Mouse (Mus musculus) liver, embryonic 12.5 days (tissue): ENCODE measurements at regions not wholly inside any gene's neighbourhood (a gene's known extent, or its start where the extent isn't known, plus 50 kb on each side); places are given as distances from the start of the nearest gene placed in this dataset.

Experiments used
- ATAC-seq: fragments of 200-750 bp; cut with Nextera tagmentation; 2 replicates; pipeline ENCODE4 v1.8.0; 2017; ENCODE audit warnings: moderate number of reproducible peaks, mild to moderate bottlenecking, moderate library complexity
- H3K27ac ChIP-seq: fragments of 300-500 bp; sonication (generic); 2 replicates; pipeline ENCODE4 v1.5.1; 2016; ENCODE audit warnings: mild to moderate bottlenecking
- H3K27me3 ChIP-seq: fragments of 300-500 bp; sonication (generic); replicated peaks from 2 replicates; pipeline ENCODE4 v1.6.1; 2016; ENCODE audit warnings: mild to moderate bottlenecking, moderate library complexity
- H3K36me3 ChIP-seq: fragments of 300-500 bp; sonication (generic); 2 replicates; pipeline ENCODE4 v1.6.1; 2016; ENCODE audit warnings: mild to moderate bottlenecking, moderate library complexity
- H3K4me1 ChIP-seq: fragments of 300-500 bp; sonication (generic); 2 replicates; pipeline ENCODE4 v1.6.1; 2016
- H3K4me2 ChIP-seq: fragments of 300-500 bp; sonication (generic); 2 replicates; pipeline ENCODE4 v1.6.1; 2016; ENCODE audit warnings: mild to moderate bottlenecking, moderate library complexity
- H3K4me3 ChIP-seq: fragments of 300-500 bp; sonication (generic); 2 replicates; pipeline ENCODE4 v1.5.1; 2016; ENCODE audit warnings: mild to moderate bottlenecking, moderate library complexity
- H3K9ac ChIP-seq: fragments of 300-500 bp; sonication (generic); 2 replicates; pipeline ENCODE4 v1.6.1; 2016; ENCODE audit warnings: mild to moderate bottlenecking, moderate library complexity
- H3K9me3 ChIP-seq: fragments of 300-500 bp; sonication (generic); replicated peaks from 2 replicates; pipeline ENCODE4 v1.6.1; 2016; ENCODE audit warnings: mild to moderate bottlenecking, moderate library complexity
- WGBS: fragments of 180-500 bp; shearing (Covaris S2); methylation state at CpG from one replicate; pipeline ENCODE4 v1.1.7; 2016; ENCODE audit not compliant: insufficient replicate concordance; 5-methylcytosine and 5-hydroxymethylcytosine counted together

- WGBS: 53% methylated on average over 6 of the region's 6 CpGs
- H3K9ac ChIP-seq: no peak overlapping the region
- ATAC-seq: no peak
- no peaks in the 10 kb centered on the region for H3K9me3 ChIP-seq
- H3K4me1 ChIP-seq: peaks cover 6% of the 10 kb centered on the region; the same call in 1 of the 2 replicates
- no peak overlapping the region for H3K4me3 ChIP-seq
- H3K27ac ChIP-seq: no peak overlapping the region
- no peak overlapping the region for H3K4me2 ChIP-seq
- no peaks in the 10 kb centered on the region for H3K36me3 ChIP-seq
- H3K27me3 ChIP-seq: 0 out of 2 replicates have a peak, but pooled peaks cover 4% of the 10 kb centered on the region
Measured at GRCm38 (mm10) chr3:149112878-149113277, 122.5 kb upstream of the Adgrl2 start.

GRCm38 (mm10) chr3:149111529-149112439 is 121.4 kb upstream of the Adgrl2 start:
- no peak overlapping the region for H3K9ac ChIP-seq
- ATAC-seq: 0 out of 2 replicates have a peak, but pooled peaks have one; percentile 13
- H3K4me3 ChIP-seq: no peak overlapping the region
- H3K4me2 ChIP-seq: no peak overlapping the region
- no peaks in the 10 kb centered on the region for H3K9me3 ChIP-seq
- H3K36me3 ChIP-seq: no peaks in the 10 kb centered on the region
- 0 out of 2 replicates have a peak, but pooled peaks cover 4% of the 10 kb centered on the region for H3K27me3 ChIP-seq
- no peak overlapping the region for H3K27ac ChIP-seq
- H3K4me1 ChIP-seq: peaks cover 6% of the 10 kb centered on the region; the same call in 1 of the 2 replicates
- WGBS: 50% methylated on average over 19 of the region's 19 CpGs

GRCm38 (mm10) chr3:149110831-149111230 is 120.5 kb upstream of the Adgrl2 start:
- no peak overlapping the region for H3K4me2 ChIP-seq
- H3K27me3 ChIP-seq: 0 out of 2 replicates have a peak, but pooled peaks cover 4% of the 10 kb centered on the region
- peaks cover 6% of the 10 kb centered on the region; the same call in 1 of the 2 replicates for H3K4me1 ChIP-seq
- no peak overlapping the region for H3K9ac ChIP-seq
- H3K9me3 ChIP-seq: no peaks in the 10 kb centered on the region
- no peak overlapping the region for H3K4me3 ChIP-seq
- no peak overlapping the region for H3K27ac ChIP-seq
- ATAC-seq: no peak
- H3K36me3 ChIP-seq: no peaks in the 10 kb centered on the region
- WGBS: 42% methylated on average over 9 of the region's 9 CpGs

- no peak overlapping the region for H3K27ac ChIP-seq
- no peaks in the 10 kb centered on the region for H3K27me3 ChIP-seq
- no peak overlapping the region for H3K4me3 ChIP-seq
- no peaks in the 10 kb centered on the region for H3K4me1 ChIP-seq
- ATAC-seq: no peak
- H3K4me2 ChIP-seq: no peak overlapping the region
- 64% methylated on average over 13 of the region's 13 CpGs for WGBS
- no peaks in the 10 kb centered on the region for H3K36me3 ChIP-seq
- no peak overlapping the region for H3K9ac ChIP-seq
- no peaks in the 10 kb centered on the region for H3K9me3 ChIP-seq
Measured at GRCm38 (mm10) chr3:149105709-149106450, 115.5 kb upstream of the Adgrl2 start.

GRCm38 (mm10) chr3:149105181-149105580 is 114.8 kb upstream of the Adgrl2 start:
- H3K4me3 ChIP-seq: no peak overlapping the region
- H3K36me3 ChIP-seq: no peaks in the 10 kb centered on the region
- whole genome bisulfite sequencing: 75% methylated on average over 4 of the region's 4 CpGs
- ATAC-seq: no peak
- H3K4me2 ChIP-seq: no peak overlapping the region
- H3K27me3 ChIP-seq: no peaks in the 10 kb centered on the region
- no peak overlapping the region for H3K9ac ChIP-seq
- no peak overlapping the region for H3K27ac ChIP-seq
- H3K9me3 ChIP-seq: no peaks in the 10 kb centered on the region
- H3K4me1 ChIP-seq: no peaks in the 10 kb centered on the region

GRCm38 (mm10) chr3:149104080-149104479 is 113.7 kb upstream of the Adgrl2 start:
- no peak overlapping the region for H3K4me2 ChIP-seq
- WGBS: 65% methylated on average over 6 of the region's 6 CpGs
- no peak overlapping the region for H3K9ac ChIP-seq
- no peak for ATAC-seq
- no peaks in the 10 kb centered on the region for H3K4me1 ChIP-seq
- H3K9me3 ChIP-seq: no peaks in the 10 kb centered on the region
- no peaks in the 10 kb centered on the region for H3K27me3 ChIP-seq
- H3K36me3 ChIP-seq: no peaks in the 10 kb centered on the region
- no peak overlapping the region for H3K27ac ChIP-seq
- no peak overlapping the region for H3K4me3 ChIP-seq

- no peak overlapping the region for H3K27ac ChIP-seq
- H3K9ac ChIP-seq: no peak overlapping the region
- H3K4me2 ChIP-seq: no peak overlapping the region
- 60% methylated on average over 3 of the region's 3 CpGs for WGBS
- no peak for ATAC-seq
- no peaks in the 10 kb centered on the region for H3K4me1 ChIP-seq
- no peaks in the 10 kb centered on the region for H3K27me3 ChIP-seq
- H3K4me3 ChIP-seq: no peak overlapping the region
- H3K36me3 ChIP-seq: no peaks in the 10 kb centered on the region
- H3K9me3 ChIP-seq: no peaks in the 10 kb centered on the region
Measured at GRCm38 (mm10) chr3:149103469-149103868, 113.1 kb upstream of the Adgrl2 start.

GRCm38 (mm10) chr3:149102846-149103245 is 112.5 kb upstream of the Adgrl2 start:
- H3K36me3 ChIP-seq: no peaks in the 10 kb centered on the region
- WGBS: 78% methylated on average over 8 of the region's 8 CpGs
- no peaks in the 10 kb centered on the region for H3K27me3 ChIP-seq
- no peak overlapping the region for H3K9ac ChIP-seq
- no peak for ATAC-seq
- H3K4me1 ChIP-seq: no peaks in the 10 kb centered on the region
- H3K27ac ChIP-seq: no peak overlapping the region
- H3K4me2 ChIP-seq: no peak overlapping the region
- H3K9me3 ChIP-seq: no peaks in the 10 kb centered on the region
- H3K4me3 ChIP-seq: no peak overlapping the region

- no peak overlapping the region for H3K4me2 ChIP-seq
- H3K4me3 ChIP-seq: no peak overlapping the region
- no peaks in the 10 kb centered on the region for H3K36me3 ChIP-seq
- no peaks in the 10 kb centered on the region for H3K9me3 ChIP-seq
- H3K27ac ChIP-seq: no peak overlapping the region
- WGBS: 68% methylated on average over 10 of the region's 10 CpGs
- 0 out of 2 replicates have a peak, but pooled peaks cover 4% of the 10 kb centered on the region for H3K4me1 ChIP-seq
- ATAC-seq: no peak
- H3K27me3 ChIP-seq: no peaks in the 10 kb centered on the region
- H3K9ac ChIP-seq: no peak overlapping the region
Measured at GRCm38 (mm10) chr3:149101785-149102184, 111.4 kb upstream of the Adgrl2 start.

GRCm38 (mm10) chr3:149098764-149099163 is 108.4 kb upstream of the Adgrl2 start:
- ATAC-seq: no peak
- 0 out of 2 replicates have a peak, but pooled peaks cover 4% of the 10 kb centered on the region for H3K4me1 ChIP-seq
- WGBS: 35% methylated on average over 4 of the region's 4 CpGs
- no peak overlapping the region for H3K4me3 ChIP-seq
- no peak overlapping the region for H3K9ac ChIP-seq
- H3K36me3 ChIP-seq: no peaks in the 10 kb centered on the region
- no peak overlapping the region for H3K4me2 ChIP-seq
- no peaks in the 10 kb centered on the region for H3K9me3 ChIP-seq
- no peak overlapping the region for H3K27ac ChIP-seq
- H3K27me3 ChIP-seq: no peaks in the 10 kb centered on the region

- no peaks in the 10 kb centered on the region for H3K27me3 ChIP-seq
- no peak overlapping the region for H3K9ac ChIP-seq
- no peaks in the 10 kb centered on the region for H3K36me3 ChIP-seq
- WGBS: 43% methylated on average over 4 of the region's 4 CpGs
- ATAC-seq: no peak
- H3K27ac ChIP-seq: no peak overlapping the region
- H3K4me1 ChIP-seq: 0 out of 2 replicates have a peak, but pooled peaks cover 4% of the 10 kb centered on the region
- no peak overlapping the region for H3K4me2 ChIP-seq
- H3K4me3 ChIP-seq: no peak overlapping the region
- H3K9me3 ChIP-seq: no peaks in the 10 kb centered on the region
Measured at GRCm38 (mm10) chr3:149097026-149097425, 106.7 kb upstream of the Adgrl2 start.

GRCm38 (mm10) chr3:149092649-149093048 is 102.3 kb upstream of the Adgrl2 start:
- Histone ChIP-seq H3K4me2 (no peak overlapping the region), H3K36me3 (no peaks in the 10 kb centered on the region), H3K4me3 (no peak overlapping the region), H3K27me3 (0 out of 2 replicates have a peak, but pooled peaks cover 5% of the 10 kb centered on the region), H3K4me1 (peaks cover 16% of the 10 kb centered on the region; the same call in 1 of the 2 replicates), H3K9me3 (no peaks in the 10 kb centered on the region), H3K27ac (no peak overlapping the region), H3K9ac (no peak overlapping the region)
- no peak for ATAC-seq
- WGBS: 20% methylated on average over 5 of the region's 5 CpGs
